Comparison of ENCODE assay signal across 9 mouse cellular contexts in the genomic region with DNA sequence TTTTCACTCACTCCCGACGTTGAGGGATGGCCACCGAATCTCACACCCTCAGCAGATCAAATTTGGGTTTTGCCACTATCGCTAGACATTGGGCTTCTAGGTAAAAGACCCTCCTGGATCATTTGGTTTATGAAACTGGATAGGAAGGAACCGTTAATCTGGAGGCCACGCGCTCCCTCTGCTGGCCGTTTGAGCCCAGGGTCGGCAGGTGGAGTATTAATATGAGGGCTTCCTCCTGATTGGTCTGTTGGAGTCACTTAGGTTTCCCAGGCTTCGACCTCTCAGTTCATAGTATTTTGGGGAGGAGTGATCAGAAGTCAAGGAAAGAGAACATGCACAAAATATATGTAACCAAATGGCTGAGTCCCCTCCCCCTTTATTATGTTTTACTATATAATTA. TPM values are rescaled to one million over a fixed set of nuclear protein-coding genes. Genes with fewer than 3 reads are reported as not detected.
A peak's percentile ranks its signal among the peaks of the same experiment; 100 is the strongest.
DNase-seq lines count a peak whose midpoint lies in the region; TF ChIP-seq lines count a peak whose summit lies in the region.
"Had no signal": no experiment of that assay in that cellular context is flagged by ENCODE, and none has a peak within 500 bp of the region (broad histone marks: within the 10 kb centered on the region; RNA-seq: fewer than 3 reads in every experiment).

No protein-coding gene starts in this region.

- DNase-seq in gastrocnemius, adult 2 months, result peak; percentile 63
- no peak for DNase-seq in gastrocnemius, adult 8-10 months (ENCODE audit: low spot score in 2 of 2)
- peak; percentile 58 for DNase-seq in urinary bladder, postnatal 14 days (ENCODE audit: low spot score)
- no peak for DNase-seq in urinary bladder, postnatal 10 days (ENCODE audit: low spot score)
- peak; percentile 34 for DNase-seq in embryo, embryonic 9.5 days (ENCODE audit: extremely low spot score)
- DNase-seq in kidney, postnatal 10 days, result peak; percentile 67
- DNase-seq in lung, postnatal 36 days, result peak; percentile 72
- DNase-seq in thymus, postnatal 25 days, result peak; percentile 3

- no peak overlapping the region for H3K4me3 ChIP-seq in gastrocnemius, adult 2 months
- H3K4me3 ChIP-seq: heart, embryonic 13.5 days had no signal

- TF ChIP-seq CTCF in gastrocnemius, adult 2 months (IDR thresholded peaks at IDR 0.05), result peak; percentile 70

- intact Hi-C loops in gastrocnemius, adult 2 months (cut with DNase I), result no loop called here

- H3K27ac ChIP-seq in gastrocnemius, adult 2 months, result no peak overlapping the region
- H3K27ac ChIP-seq: heart, embryonic 13.5 days had no signal

RNA-seq across cellular contexts. Expression of a gene that starts 2.5 kb away (rescaled TPM):
- total RNA-seq in gastrocnemius, adult 2 months (2021), result 1 to 10 TPM; 1.2 to 1.3 TPM
- 1 to 10 TPM in 2 of 4 experiments, under 1 TPM in 2; 0.56 to 1.1 (median 0.97) TPM for total RNA-seq in gastrocnemius, adult 8-10 months (2022)

RNA-seq across cellular contexts. Expression of a gene that starts 34.0 kb away (rescaled TPM):
- total RNA-seq in gastrocnemius, adult 2 months (2021), result 1 to 10 TPM; 5.8 to 8.9 TPM
- 1 to 10 TPM; 4.9 to 6.7 (median 5.4) TPM for total RNA-seq in gastrocnemius, adult 8-10 months (2022)

Comparison
In these comparisons a context has a peak if more than half of its experiments do, and no peak if none do; other contexts are left out.
1. DNase-seq: peak in gastrocnemius, adult 2 months (single experiment), urinary bladder, postnatal 14 days (single experiment), embryo, embryonic 9.5 days (single experiment), kidney, postnatal 10 days (single experiment), lung, postnatal 36 days (single experiment) and thymus, postnatal 25 days (single experiment); none in gastrocnemius, adult 8-10 months (0 of 2) and urinary bladder, postnatal 10 days (single experiment).